Mouse (Mus musculus): Measurements from ENCODE around the gene Gm10272. TPM values are rescaled to one million over a fixed set of nuclear protein-coding genes. Genes with fewer than 3 reads are reported as not detected.
"Not testable (repeated sequence)": the region's sequence is repeated elsewhere in the genome, so short reads cannot be mapped to it uniquely, and the experiment has no call there.

Gene Gm10272
- total RNA-seq, 2 experiments from 2014 or later: not detected

DNA sequence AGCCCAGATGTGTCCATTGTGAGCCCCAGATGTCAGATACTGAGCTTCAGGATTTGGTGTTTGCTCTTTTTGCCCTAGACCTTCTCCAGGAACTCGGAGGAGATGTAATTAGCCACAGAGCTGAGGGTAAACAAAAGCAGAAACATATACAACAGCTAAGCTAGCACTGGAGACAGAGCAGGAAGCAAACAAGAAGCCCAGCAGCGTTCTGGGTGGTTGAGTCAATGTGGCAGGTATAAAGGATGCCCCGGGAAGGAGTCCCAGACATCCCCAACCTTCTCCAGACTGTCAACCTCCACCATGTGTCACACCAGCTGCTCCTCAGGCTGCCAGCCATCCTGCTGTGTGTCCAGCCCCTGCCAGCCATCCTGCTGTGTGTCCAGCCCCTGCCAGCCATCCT is 19.8 kb downstream of the Gm10272 start, which contains the start of gene Gm10100:
Gene Gm10100 (plus strand): TSS at position 301 of the 400 bp plus-strand sequence.
- DNase-seq (ENCODE audit: low spot score): no peak

GRCm38 (mm10) chr10:77728280-77728679 is 21.9 kb downstream of the Gm10272 start:
- DNase-seq (ENCODE audit: low spot score): no peak

GRCm38 (mm10) chr10:77729241-77729640 is 22.8 kb downstream of the Gm10272 start:
- no peak for DNase-seq (ENCODE audit: low spot score)

DNA sequence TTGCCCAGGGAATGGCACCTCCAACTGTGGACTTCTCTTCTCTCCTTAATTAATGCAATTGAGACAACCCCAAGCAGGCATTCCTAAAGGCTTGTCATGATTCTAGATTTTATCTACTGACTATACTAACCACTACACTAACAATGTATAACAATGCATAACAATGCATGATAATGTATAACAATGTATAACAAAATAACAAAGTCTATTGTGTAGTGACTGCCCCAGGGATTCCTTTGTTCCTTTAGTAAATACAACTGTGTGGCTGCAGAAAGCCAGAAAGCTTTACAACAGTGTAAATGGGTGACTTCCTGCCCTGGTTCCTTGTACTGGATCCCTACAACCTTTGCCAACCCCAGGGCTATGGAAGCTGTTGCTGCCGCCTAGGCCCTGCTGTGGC is 29.5 kb downstream of the Gm10272 start:
- no peak for DNase-seq (ENCODE audit: low spot score)

GRCm38 (mm10) chr10:77738929-77739328 is 32.5 kb downstream of the Gm10272 start:
- no peak for DNase-seq (ENCODE audit: low spot score)

DNA sequence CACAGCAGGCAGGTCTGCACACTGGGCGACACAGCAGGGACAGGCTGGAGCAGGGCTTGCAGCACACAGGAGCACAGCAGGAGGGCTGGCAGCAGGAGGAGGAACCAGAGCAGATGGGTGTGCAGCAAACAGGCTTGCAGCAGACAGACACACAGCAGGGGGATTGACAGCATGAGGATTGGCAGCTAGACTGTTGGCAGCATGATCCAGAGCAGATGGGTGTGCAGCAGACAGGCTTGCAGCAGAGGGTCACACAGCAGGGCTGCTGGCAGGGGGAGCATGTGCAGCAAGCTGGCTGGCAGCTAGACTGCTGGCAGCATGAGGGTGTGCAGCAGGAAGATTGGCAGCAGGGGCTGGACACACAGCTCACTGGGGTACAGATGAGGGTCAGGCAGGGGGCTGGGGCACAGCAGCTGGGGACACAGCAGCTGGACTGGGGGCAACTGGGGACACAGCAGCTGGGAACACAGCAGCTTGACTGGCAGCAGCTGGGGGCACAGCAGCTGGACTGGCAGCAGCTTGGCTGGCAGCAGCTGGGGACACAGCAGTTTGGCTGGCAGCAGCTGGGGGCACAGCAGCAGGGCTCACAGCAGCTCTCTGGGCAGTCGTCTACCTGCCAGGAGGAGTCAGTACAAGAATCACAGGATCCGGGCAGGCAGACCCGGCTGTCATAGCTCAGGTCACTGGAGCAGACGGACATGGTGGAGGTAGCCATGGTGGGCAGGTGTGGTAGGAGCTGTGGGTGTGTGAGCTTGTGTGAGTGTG is 35.7 kb downstream of the Gm10272 start, which contains the start of gene Gm18596:
Gene Gm18596 (minus strand): TSS at position 715 of the 765 bp plus-strand sequence.
- DNase-seq (ENCODE audit: low spot score): not testable (repeated sequence)

DNA sequence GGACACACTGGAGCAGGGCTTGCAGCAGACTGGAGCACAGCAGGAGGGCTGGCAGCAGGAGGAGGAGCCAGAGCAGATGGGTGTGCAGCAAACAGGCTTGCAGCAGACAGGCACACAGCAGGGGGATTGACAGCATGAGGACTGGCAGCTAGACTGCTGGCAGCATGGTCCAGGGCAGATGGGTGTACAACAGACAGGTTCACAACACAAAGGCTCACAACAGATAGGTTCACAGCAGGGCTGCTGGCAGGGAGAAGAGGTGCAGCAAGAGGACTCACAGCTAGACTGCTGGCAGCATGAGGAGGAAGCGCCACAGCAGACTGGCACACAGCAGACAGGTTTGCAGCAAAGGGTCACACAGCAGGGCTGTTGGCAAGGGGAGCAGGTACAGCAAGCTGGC is 44.3 kb downstream of the Gm10272 start:
- DNase-seq (ENCODE audit: low spot score): not testable (repeated sequence)

DNA sequence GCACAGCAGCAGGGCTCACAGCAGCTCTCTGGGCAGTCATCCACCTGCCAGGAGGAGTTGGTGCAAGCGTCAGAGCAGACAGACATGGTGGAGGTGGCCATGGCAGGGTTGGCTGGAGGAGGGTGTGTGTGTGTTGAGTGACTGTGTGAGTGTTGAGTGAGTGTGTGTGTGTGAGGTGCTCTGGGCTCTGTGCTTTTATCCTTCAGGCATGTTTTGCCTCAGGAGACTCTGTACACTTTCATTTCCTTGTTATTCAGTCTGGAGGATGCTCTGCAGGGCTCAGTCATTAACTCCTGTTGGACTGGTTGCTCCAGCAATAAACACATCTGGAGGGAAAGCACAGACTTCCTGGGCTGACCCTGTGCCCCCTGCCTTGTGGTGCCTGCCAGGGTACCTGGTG is 44.8 kb downstream of the Gm10272 start, which contains the start of gene Gm9736:
Gene Gm9736 (minus strand): TSS at position 101 of the 400 bp plus-strand sequence.
- DNase-seq (ENCODE audit: low spot score): not testable (repeated sequence)

DNA sequence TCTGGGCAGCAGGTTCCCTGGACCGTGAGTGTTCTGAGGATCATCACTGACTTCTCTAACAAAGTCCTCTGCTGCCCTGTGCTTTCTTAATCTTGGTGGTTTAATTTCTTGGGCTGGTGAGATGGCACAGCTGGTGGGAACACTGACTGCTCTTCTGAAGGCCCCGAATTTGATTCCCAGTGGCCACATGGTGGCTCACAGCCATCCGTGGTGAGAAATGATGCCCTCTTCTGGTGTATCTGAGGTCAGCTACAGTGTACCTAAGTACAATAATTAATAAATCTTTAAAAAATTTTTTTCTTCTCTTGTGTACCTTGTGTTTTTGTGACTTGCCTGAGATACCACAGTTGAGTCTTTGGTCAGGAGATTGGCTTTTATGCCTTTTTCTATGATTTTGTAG is 45.9 kb downstream of the Gm10272 start:
- DNase-seq (ENCODE audit: low spot score): not testable (repeated sequence)

DNA sequence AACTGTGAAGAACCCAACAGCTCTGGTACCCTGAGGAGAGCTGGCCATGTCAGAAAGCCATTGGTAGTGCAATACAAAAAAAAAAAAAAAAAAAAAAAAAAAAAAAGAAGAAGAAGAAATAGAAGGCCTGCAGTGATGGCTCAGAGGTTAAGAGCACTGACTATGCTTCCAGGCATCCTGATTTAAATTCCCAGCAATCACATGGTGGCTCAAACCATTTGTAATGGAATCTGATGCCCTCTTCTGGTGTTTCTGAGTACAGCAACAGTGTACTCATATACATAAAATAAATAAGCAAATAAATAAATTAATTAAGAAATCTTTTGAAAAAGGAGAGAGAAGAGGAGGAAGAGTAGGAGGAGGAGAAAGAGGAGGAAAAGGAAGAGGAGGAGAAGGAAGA is 47.0 kb downstream of the Gm10272 start:
- no peak for DNase-seq (ENCODE audit: low spot score)

Other genes with a start within 250 kb of the Gm10272 start
- gene Fam207a, start 190.8 kb upstream of the Gm10272 start, total RNA-seq (2021): 1 to 10 TPM; 6.9 to 8.7 TPM
- gene Itgb2, start 176.4 kb upstream of the Gm10272 start, total RNA-seq (2021): 1 to 10 TPM; 1.4 to 1.7 TPM
- 10 to 100 TPM; 23.0 to 33.6 TPM for gene Pttg1ip, start 124.9 kb upstream of the Gm10272 start, total RNA-seq (2021)
- gene Sumo3, start 100.5 kb upstream of the Gm10272 start, total RNA-seq (2021): 10 to 100 TPM; 44.5 to 47.4 TPM
- gene Gm49325, start 100.4 kb upstream of the Gm10272 start, total RNA-seq (2021): 10 to 100 TPM in 1 of 2 experiments, 1 to 10 TPM in 1; 8.6 to 11.4 TPM
- gene Ube2g2, start 84.4 kb upstream of the Gm10272 start, total RNA-seq (2021): 100 to 1,000 TPM in 1 of 2 experiments, 10 to 100 TPM in 1; 96.1 to 101 TPM
- gene Tspear, start 20.1 kb upstream of the Gm10272 start, total RNA-seq (2021): not detected
- gene Gm19402, start 15.9 kb upstream of the Gm10272 start, total RNA-seq (2021): not detected
- not detected for gene Gm9508, start 9.4 kb upstream of the Gm10272 start, total RNA-seq (2021)
- gene Gm10024, start 4.8 kb downstream of the Gm10272 start, total RNA-seq (2021): not detected
- gene Gm10142, start 9.2 kb downstream of the Gm10272 start, total RNA-seq (2021): not detected
- gene Krtap12-1, start 14.0 kb downstream of the Gm10272 start, total RNA-seq (2021): not detected
- gene Gm10100, start 19.9 kb downstream of the Gm10272 start, total RNA-seq (2021): not detected
- not detected for gene Gm18596, start 36.0 kb downstream of the Gm10272 start, total RNA-seq (2021)
- not detected for gene Gm9736, start 44.7 kb downstream of the Gm10272 start, total RNA-seq (2021)
- not detected for gene Gm3233, start 53.1 kb downstream of the Gm10272 start, total RNA-seq (2021)
- gene Gm3238, start 64.7 kb downstream of the Gm10272 start, total RNA-seq (2021): not detected
- gene Gm7138, start 70.3 kb downstream of the Gm10272 start, total RNA-seq (2021): not detected
- not detected for gene Gm3250, start 75.9 kb downstream of the Gm10272 start, total RNA-seq (2021)
- not detected for gene Gm7137, start 81.6 kb downstream of the Gm10272 start, total RNA-seq (2021)
- not detected for gene Gm9639, start 88.5 kb downstream of the Gm10272 start, total RNA-seq (2021)
- gene Gm19668, start 92.5 kb downstream of the Gm10272 start, total RNA-seq (2021): not detected
- not detected for gene Gm9507, start 105.2 kb downstream of the Gm10272 start, total RNA-seq (2021)
- gene Gm2696, start 108.1 kb downstream of the Gm10272 start, total RNA-seq (2021): not detected
- not detected for gene Krtap10-4, start 120.5 kb downstream of the Gm10272 start, total RNA-seq (2021)
- gene Krtap10-10, start 129.3 kb downstream of the Gm10272 start, total RNA-seq (2021): not detected
- gene Gm36176, start 140.2 kb downstream of the Gm10272 start, total RNA-seq (2021): not detected
- not detected for gene Gm10318, start 146.2 kb downstream of the Gm10272 start, total RNA-seq (2021)
- not detected for gene Gm3285, start 155.3 kb downstream of the Gm10272 start, total RNA-seq (2021)
- under 1 TPM; 0.23 to 0.28 TPM for gene Lrrc3, start 195.9 kb downstream of the Gm10272 start, total RNA-seq (2021)

Data from gastrocnemius, adult 18-20 months (tissue).